Mouse (Mus musculus) forebrain, embryonic 16.5 days (tissue): ENCODE measurements around the gene Cd151. TPM values are rescaled to one million over a fixed set of nuclear protein-coding genes. Genes with fewer than 3 reads are reported as not detected.
A peak's percentile ranks its signal among the peaks of the same experiment; 100 is the strongest.

Experiments used
- ATAC-seq: fragments of 200-750 bp; cut with Nextera tagmentation; 2 replicates; pipeline ENCODE4 v1.8.0; 2017; ENCODE audit warnings: mild to moderate bottlenecking, moderate library complexity
- H3K27ac ChIP-seq: fragments of 300-500 bp; sonication (generic); 2 replicates; pipeline ENCODE4 v1.5.1; 2014; ENCODE audit warnings: low read length, control low read depth
- H3K27me3 ChIP-seq: fragments of 300-500 bp; sonication (generic); replicated peaks from 2 replicates; pipeline ENCODE4 v1.6.1; 2014; ENCODE audit warnings: low read length; ENCODE audit not compliant: control insufficient read depth, insufficient read depth
- H3K36me3 ChIP-seq: fragments of 300-500 bp; sonication (generic); 2 replicates; pipeline ENCODE4 v1.6.1; 2014; ENCODE audit not compliant: control insufficient read depth, insufficient read depth
- H3K4me1 ChIP-seq: fragments of 300-500 bp; sonication (generic); replicated peaks from 2 replicates; pipeline ENCODE4 v1.6.1; 2014; ENCODE audit warnings: low read length; ENCODE audit not compliant: control insufficient read depth, insufficient read depth
- H3K4me2 ChIP-seq: fragments of 300-500 bp; sonication (generic); 2 replicates; pipeline ENCODE4 v1.6.1; 2014; ENCODE audit warnings: mild to moderate bottlenecking, low read length, control low read depth
- H3K4me3 ChIP-seq: fragments of 300-500 bp; sonication (generic); replicated peaks from 2 replicates; pipeline ENCODE4 v1.5.1; 2014; ENCODE audit warnings: mild to moderate bottlenecking, low read length, control low read depth
- H3K9ac ChIP-seq: fragments of 300-500 bp; sonication (generic); replicated peaks from 2 replicates; pipeline ENCODE4 v1.6.1; 2014; ENCODE audit warnings: low read depth, low read length, control low read depth
- H3K9me3 ChIP-seq: fragments of 300-500 bp; sonication (generic); 2 replicates; pipeline ENCODE4 v1.6.1; 2016; ENCODE audit warnings: low read length; ENCODE audit not compliant: control insufficient read depth
- WGBS: fragments of 180-500 bp; shearing (Covaris S2); extraction: QIAGEN DNeasy Blood & Tissue Kit; methylation state at CpG from one replicate; pipeline ENCODE4 v1.1.7; 2014; 5-methylcytosine and 5-hydroxymethylcytosine counted together
- polyA plus RNA-seq: library from polyadenylated mRNA; unstranded; fragments of >200 nt; fragmentation: Nextera tagmentation; extraction: Ambion mirVana; gene quantifications from 2 replicates; pipeline ENCODE4 v1.2.1, GENCODE M21; 2015

The Cd151 gene
- polyA plus RNA-seq, 1 experiment from 2014 or later, result 20.8 TPM

GRCm38 (mm10) chr7:141429840-141430584, 37.2 kb upstream of the Cd151 start:
- Histone ChIP-seq H3K9me3 (no peaks in the 10 kb centered on the region), H3K4me2 (peak overlapping the region; percentile 84), H3K27me3 (no peaks in the 10 kb centered on the region), H3K4me1 (peaks cover 34% of the 10 kb centered on the region), H3K9ac (no peak overlapping the region), H3K27ac (no peak overlapping the region), H3K36me3 (peaks cover 11% of the 10 kb centered on the region), H3K4me3 (no peak overlapping the region)
- WGBS, result 64% methylated on average over 9 of the region's 9 CpGs
- peak; percentile 11; the same call in 1 of the 2 replicates for ATAC-seq

GRCm38 (mm10) chr7:141430585-141431240, 36.5 kb upstream of the Cd151 start:
- Histone ChIP-seq H3K9ac (no peak overlapping the region), H3K9me3 (no peaks in the 10 kb centered on the region), H3K4me3 (no peak overlapping the region), H3K4me2 (no peak overlapping the region), H3K36me3 (peaks cover 11% of the 10 kb centered on the region), H3K4me1 (peaks cover 39% of the 10 kb centered on the region), H3K27ac (no peak overlapping the region), H3K27me3 (no peaks in the 10 kb centered on the region)
- ATAC-seq, result no peak
- 93% methylated on average over 9 of the region's 9 CpGs for WGBS

GRCm38 (mm10) chr7:141431434-141432185, 35.6 kb upstream of the Cd151 start:
- H3K4me1 ChIP-seq, result peaks cover 48% of the 10 kb centered on the region
- ATAC-seq, result no peak

GRCm38 (mm10) chr7:141432186-141432611, 35.0 kb upstream of the Cd151 start:
- Histone ChIP-seq H3K27ac (no peak overlapping the region), H3K9me3 (no peaks in the 10 kb centered on the region), H3K4me1 (peaks cover 53% of the 10 kb centered on the region), H3K4me2 (no peak overlapping the region), H3K27me3 (no peaks in the 10 kb centered on the region), H3K36me3 (peaks cover 9% of the 10 kb centered on the region), H3K9ac (no peak overlapping the region), H3K4me3 (no peak overlapping the region)
- no peak for ATAC-seq
- WGBS, result 81% methylated on average over 8 of the region's 8 CpGs

More at GRCm38 (mm10) chr7:141431434-141432185, 35.6 kb upstream of the Cd151 start:
- Histone ChIP-seq H3K27ac (no peak overlapping the region), H3K9ac (no peak overlapping the region), H3K4me3 (no peak overlapping the region), H3K4me2 (no peak overlapping the region), H3K27me3 (no peaks in the 10 kb centered on the region), H3K36me3 (peaks cover 11% of the 10 kb centered on the region), H3K9me3 (no peaks in the 10 kb centered on the region)
- 95% methylated on average over 18 of the region's 19 CpGs for WGBS

- WGBS, result 84% methylated on average over 6 of the region's 6 CpGs
- H3K27me3 ChIP-seq, result no peaks in the 10 kb centered on the region
- H3K4me2 ChIP-seq, result no peak overlapping the region
- no peak overlapping the region for H3K4me3 ChIP-seq
- no peaks in the 10 kb centered on the region for H3K9me3 ChIP-seq
- no peak for ATAC-seq
- no peak overlapping the region for H3K27ac ChIP-seq
- peaks cover 53% of the 10 kb centered on the region for H3K4me1 ChIP-seq
- no peak overlapping the region for H3K9ac ChIP-seq
- peaks cover 9% of the 10 kb centered on the region for H3K36me3 ChIP-seq
Measured at GRCm38 (mm10) chr7:141432741-141433516, 34.3 kb upstream of the Cd151 start.

- Histone ChIP-seq H3K4me3 (peak overlapping the region; percentile 65), H3K4me2 (peak overlapping the region; percentile 86), H3K9ac (peak overlapping the region; percentile 71), H3K27me3 (no peaks in the 10 kb centered on the region), H3K36me3 (peaks cover 9% of the 10 kb centered on the region), H3K27ac (peak overlapping the region; percentile 79), H3K9me3 (no peaks in the 10 kb centered on the region), H3K4me1 (peaks cover 46% of the 10 kb centered on the region)
- WGBS, result 69% methylated on average over 15 of the region's 15 CpGs
- ATAC-seq, result no peak
Measured at GRCm38 (mm10) chr7:141433517-141434400, 33.4 kb upstream of the Cd151 start.

GRCm38 (mm10) chr7:141434464-141434863, 32.7 kb upstream of the Cd151 start:
- Histone ChIP-seq H3K27me3 (no peaks in the 10 kb centered on the region), H3K9ac (peak overlapping the region; percentile 71), H3K4me3 (peak overlapping the region; percentile 65), H3K4me2 (peak overlapping the region; percentile 86), H3K27ac (peak overlapping the region; percentile 79), H3K4me1 (peaks cover 45% of the 10 kb centered on the region), H3K36me3 (peaks cover 9% of the 10 kb centered on the region), H3K9me3 (no peaks in the 10 kb centered on the region)
- WGBS, result 7% methylated on average over 8 of the region's 8 CpGs
- ATAC-seq, result peak; percentile 20; the same call in 1 of the 2 replicates

GRCm38 (mm10) chr7:141435129-141435855, 31.9 kb upstream of the Cd151 start:
- H3K36me3 ChIP-seq, result peaks cover 9% of the 10 kb centered on the region
- no peaks in the 10 kb centered on the region for H3K27me3 ChIP-seq
- WGBS, result 3% methylated on average over 17 of the region's 17 CpGs
- H3K4me2 ChIP-seq, result peak overlapping the region; percentile 86
- H3K9ac ChIP-seq, result peak overlapping the region; percentile 71
- no peaks in the 10 kb centered on the region for H3K9me3 ChIP-seq
- H3K27ac ChIP-seq, result peak overlapping the region; percentile 79
- peak; percentile 18 for ATAC-seq
- H3K4me3 ChIP-seq, result peak overlapping the region; percentile 65
- H3K4me1 ChIP-seq, result peaks cover 42% of the 10 kb centered on the region
